Mouse (Mus musculus) embryonic facial prominence, embryonic 13.5 days (tissue): ENCODE measurements at regions not wholly inside any gene's neighbourhood (a gene's known extent, or its start where the extent isn't known, plus 50 kb on each side); places are given as distances from the start of the nearest gene placed in this dataset.
A peak's percentile ranks its signal among the peaks of the same experiment; 100 is the strongest.

ENCODE experiments used
- ATAC-seq: fragments of 200-750 bp; cut with Nextera tagmentation; 2 replicates; pipeline ENCODE4 v1.8.0; 2017; ENCODE audit warnings: low read depth; ENCODE audit not compliant: insufficient number of reproducible peaks, insufficient read depth, low FRiP score, low TSS enrichment
- H3K27ac ChIP-seq: fragments of 300-500 bp; sonication (generic); 2 replicates; pipeline ENCODE4 v1.5.1; 2015; ENCODE audit warnings: moderate library complexity, mild to moderate bottlenecking, inconsistent platforms
- H3K27me3 ChIP-seq: fragments of 300-500 bp; sonication (generic); 2 replicates; pipeline ENCODE4 v1.6.1; 2015; ENCODE audit warnings: mild to moderate bottlenecking, inconsistent platforms
- H3K36me3 ChIP-seq: fragments of 300-500 bp; sonication (generic); 2 replicates; pipeline ENCODE4 v1.6.1; 2015; ENCODE audit warnings: mild to moderate bottlenecking, inconsistent platforms
- H3K4me1 ChIP-seq: fragments of 300-500 bp; sonication (generic); 2 replicates; pipeline ENCODE4 v1.6.1; 2015; ENCODE audit warnings: inconsistent platforms
- H3K4me2 ChIP-seq: fragments of 300-500 bp; sonication (generic); 2 replicates; pipeline ENCODE4 v1.6.1; 2015; ENCODE audit warnings: moderate library complexity, mild to moderate bottlenecking, inconsistent platforms
- H3K4me3 ChIP-seq: fragments of 300-500 bp; sonication (generic); 2 replicates; pipeline ENCODE4 v1.5.1; 2015; ENCODE audit warnings: mild to moderate bottlenecking, inconsistent platforms
- H3K9ac ChIP-seq: fragments of 300-500 bp; sonication (generic); 2 replicates; pipeline ENCODE4 v1.6.1; 2015; ENCODE audit warnings: mild to moderate bottlenecking, inconsistent platforms
- H3K9me3 ChIP-seq: fragments of 300-500 bp; sonication (generic); 2 replicates; pipeline ENCODE4 v1.6.1; 2016; ENCODE audit warnings: inconsistent platforms
- WGBS: fragments of 180-500 bp; shearing (Covaris S2); methylation state at CpG from one replicate; pipeline ENCODE4 v1.1.7; 2015; ENCODE audit warnings: mixed read lengths; 5-methylcytosine and 5-hydroxymethylcytosine counted together

DNA sequence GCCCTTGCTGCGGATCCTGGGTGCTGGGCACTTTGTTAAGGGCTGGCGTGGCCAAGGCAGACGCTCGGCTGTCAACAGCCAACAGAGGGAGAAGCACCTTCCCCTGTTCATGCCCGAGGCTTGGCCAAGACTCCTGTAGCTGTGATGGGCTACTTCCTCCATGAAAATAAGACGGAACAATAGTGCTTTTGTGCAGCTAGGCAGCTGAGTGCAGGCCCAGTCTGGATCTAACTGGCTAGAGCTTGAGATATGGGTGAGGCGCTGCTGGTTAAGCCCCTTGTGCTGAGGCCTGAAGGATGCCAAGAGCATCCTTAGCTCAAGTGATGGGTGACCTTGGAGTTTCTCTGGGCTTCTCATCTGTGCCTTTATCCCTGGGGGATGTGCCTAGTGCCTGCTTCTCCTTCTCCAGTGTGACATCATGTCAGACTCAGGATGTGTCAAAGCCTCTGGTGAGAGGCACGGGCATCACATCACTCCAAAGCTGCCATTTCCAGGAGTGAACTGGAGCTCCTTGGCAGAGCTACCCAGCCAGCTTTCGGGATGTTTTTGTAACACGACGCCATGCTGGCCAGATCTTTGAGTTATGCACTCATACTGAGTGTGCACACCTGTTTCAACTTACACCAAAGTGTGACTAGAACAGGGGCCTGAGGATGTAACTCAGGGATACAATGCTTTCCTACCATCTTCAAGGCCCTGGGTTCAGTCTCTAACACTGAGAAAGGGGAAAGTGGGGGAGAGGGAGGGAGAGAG, 360.1 kb upstream of the Tbx3 start:
- Histone ChIP-seq H3K9me3 (no peaks in the 10 kb centered on the region), H3K4me1 (peaks cover 12% of the 10 kb centered on the region), H3K27ac (peak overlapping the region; percentile 45; the same call in 1 of the 2 replicates), H3K9ac (no peak overlapping the region), H3K4me2 (no peak overlapping the region), H3K27me3 (no peaks in the 10 kb centered on the region), H3K4me3 (no peak overlapping the region), H3K36me3 (no peaks in the 10 kb centered on the region)
- no peak for ATAC-seq
- 25% methylated on average over 11 of the region's 11 CpGs for WGBS

DNA sequence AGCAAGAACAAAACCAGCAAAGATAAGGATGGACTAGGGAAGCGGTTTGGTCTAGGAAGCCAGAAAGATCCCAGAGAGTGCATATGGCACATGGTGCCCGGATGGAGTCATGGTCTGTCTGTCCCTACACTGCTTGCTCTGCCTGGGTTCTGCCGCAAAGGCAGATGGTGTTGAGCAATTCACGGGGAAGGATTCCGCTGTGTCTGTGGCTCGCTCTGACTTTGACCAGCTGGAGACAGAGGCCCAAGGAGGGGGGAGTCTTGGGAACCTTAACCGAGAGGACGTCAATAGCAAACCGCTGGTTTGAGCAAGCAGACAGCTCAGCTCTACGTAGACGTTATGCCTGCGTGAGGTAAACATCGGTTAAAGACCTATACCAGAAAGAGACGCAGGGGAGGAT, 357.7 kb upstream of the Tbx3 start:
- Histone ChIP-seq H3K27me3 (no peaks in the 10 kb centered on the region), H3K4me3 (no peak overlapping the region), H3K36me3 (no peaks in the 10 kb centered on the region), H3K4me2 (no peak overlapping the region), H3K9ac (no peak overlapping the region), H3K4me1 (peaks cover 20% of the 10 kb centered on the region), H3K9me3 (no peaks in the 10 kb centered on the region), H3K27ac (no peak overlapping the region)
- 77% methylated on average over 14 of the region's 14 CpGs for WGBS
- ATAC-seq: no peak

DNA sequence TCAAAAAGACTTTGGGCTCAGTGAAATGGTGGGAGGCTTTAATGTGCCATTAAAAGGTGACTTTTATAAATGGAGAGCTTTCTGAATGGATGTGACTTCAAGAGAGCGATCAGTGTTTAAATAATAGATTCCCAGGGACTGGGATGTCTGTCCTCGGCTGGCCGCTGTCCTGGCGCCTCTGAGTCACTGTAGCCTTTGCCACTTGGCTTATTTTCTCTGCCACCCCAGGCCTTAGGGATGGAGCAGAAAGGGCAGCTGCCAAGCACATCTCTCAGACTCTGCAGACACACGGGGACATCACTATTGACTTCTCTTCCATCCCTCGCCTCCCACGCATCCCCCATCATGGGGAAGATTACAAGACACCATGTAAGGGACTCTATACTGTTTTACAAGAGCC, 355.3 kb upstream of the Tbx3 start:
- Histone ChIP-seq H3K27ac (no peak overlapping the region), H3K4me2 (no peak overlapping the region), H3K27me3 (no peaks in the 10 kb centered on the region), H3K4me1 (peaks cover 26% of the 10 kb centered on the region), H3K9me3 (no peaks in the 10 kb centered on the region), H3K4me3 (no peak overlapping the region), H3K36me3 (no peaks in the 10 kb centered on the region), H3K9ac (no peak overlapping the region)
- 89% methylated on average over 7 of the region's 7 CpGs for WGBS
- ATAC-seq: no peak

DNA sequence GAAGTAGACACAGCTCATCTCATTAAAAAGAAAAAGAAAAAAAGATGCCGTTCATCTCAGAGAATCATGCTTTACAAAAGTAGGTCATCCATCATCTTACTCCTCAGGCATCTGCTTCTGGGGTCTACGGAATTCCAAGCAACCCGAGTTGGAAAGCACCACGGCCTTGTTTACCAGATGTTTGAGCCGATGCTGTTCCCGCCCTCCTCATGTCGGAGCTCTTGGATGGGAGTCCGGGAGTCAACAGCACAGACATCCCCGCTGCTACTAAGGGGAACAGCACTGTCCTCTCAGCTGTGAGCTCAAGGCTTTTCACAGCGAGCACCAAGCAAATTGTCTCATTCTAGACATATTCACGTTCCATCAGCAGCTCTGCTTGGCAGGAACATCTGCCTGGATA, 352.9 kb upstream of the Tbx3 start:
- Histone ChIP-seq H3K27me3 (no peaks in the 10 kb centered on the region), H3K4me1 (peaks cover 20% of the 10 kb centered on the region), H3K4me2 (no peak overlapping the region), H3K27ac (peak overlapping the region; percentile 28; the same call in 1 of the 2 replicates), H3K9ac (no peak overlapping the region), H3K4me3 (no peak overlapping the region), H3K9me3 (no peaks in the 10 kb centered on the region), H3K36me3 (no peaks in the 10 kb centered on the region)
- WGBS: 50% methylated on average over 11 of the region's 11 CpGs
- ATAC-seq: no peak

DNA sequence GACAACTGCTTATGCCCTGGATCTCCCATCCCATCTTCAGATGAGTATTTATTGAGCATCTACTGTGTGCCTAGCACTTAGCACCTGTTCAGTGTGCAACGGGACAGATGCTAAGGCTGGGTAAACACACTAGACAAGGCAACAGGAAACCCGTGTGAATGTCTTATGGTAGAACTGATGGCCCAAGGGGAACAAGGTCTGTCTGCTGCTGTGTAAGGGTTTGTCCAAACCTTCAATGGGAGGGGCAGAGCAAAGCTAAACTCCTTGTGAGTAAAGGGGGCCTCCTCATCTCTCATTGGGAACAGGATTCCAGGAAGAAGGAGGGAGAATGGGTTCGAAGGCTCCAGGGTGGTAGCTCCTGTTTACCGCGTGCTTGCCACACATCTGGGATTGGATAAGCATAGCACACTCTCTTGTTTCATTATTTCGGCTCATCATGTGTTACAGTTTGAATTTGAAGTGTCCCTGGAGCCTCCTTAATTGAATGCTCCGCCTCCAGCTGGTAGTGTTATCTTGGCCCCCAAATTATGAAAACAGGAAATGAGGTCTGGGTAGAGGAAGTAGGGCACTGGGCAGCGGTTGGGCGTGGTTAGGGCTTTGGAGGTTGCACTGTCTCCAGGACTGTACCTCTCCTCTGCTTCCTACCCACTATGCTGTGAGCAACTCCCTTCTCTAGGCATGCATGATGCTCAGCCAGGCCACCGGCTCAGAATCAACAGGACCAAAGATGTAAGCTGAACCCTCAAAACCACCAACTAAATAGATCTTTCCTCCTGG, 348.9 kb upstream of the Tbx3 start:
- Histone ChIP-seq H3K4me1 (peaks cover 27% of the 10 kb centered on the region), H3K9ac (no peak overlapping the region), H3K27ac (no peak overlapping the region), H3K4me2 (no peak overlapping the region), H3K4me3 (no peak overlapping the region), H3K36me3 (no peaks in the 10 kb centered on the region), H3K9me3 (no peaks in the 10 kb centered on the region), H3K27me3 (no peaks in the 10 kb centered on the region)
- ATAC-seq: no peak
- 61% methylated on average over 10 of the region's 10 CpGs for WGBS

DNA sequence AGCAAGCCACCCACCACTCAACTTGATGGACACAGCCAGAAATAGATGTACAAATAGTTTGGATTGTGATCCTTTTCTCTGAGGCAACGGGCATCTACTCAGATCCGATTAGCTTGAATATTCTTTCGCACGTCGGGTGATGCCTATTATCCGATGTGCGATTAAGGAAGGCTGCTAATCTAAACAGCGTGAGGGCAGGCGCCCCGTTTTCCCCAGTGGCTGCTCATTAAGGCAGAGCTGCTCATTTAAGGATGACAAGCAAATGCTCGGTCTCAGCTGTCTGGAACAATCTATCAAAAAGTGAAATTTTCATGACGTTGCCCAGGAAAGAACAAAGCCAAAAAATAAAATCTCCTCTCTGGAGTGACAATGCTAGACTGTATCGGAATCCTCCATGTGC, 348.1 kb upstream of the Tbx3 start:
- Histone ChIP-seq H3K4me2 (no peak overlapping the region), H3K36me3 (no peaks in the 10 kb centered on the region), H3K27me3 (no peaks in the 10 kb centered on the region), H3K4me3 (no peak overlapping the region), H3K9ac (no peak overlapping the region), H3K27ac (no peak overlapping the region), H3K4me1 (peaks cover 23% of the 10 kb centered on the region), H3K9me3 (no peaks in the 10 kb centered on the region)
- WGBS: 67% methylated on average over 13 of the region's 13 CpGs
- no peak for ATAC-seq

DNA sequence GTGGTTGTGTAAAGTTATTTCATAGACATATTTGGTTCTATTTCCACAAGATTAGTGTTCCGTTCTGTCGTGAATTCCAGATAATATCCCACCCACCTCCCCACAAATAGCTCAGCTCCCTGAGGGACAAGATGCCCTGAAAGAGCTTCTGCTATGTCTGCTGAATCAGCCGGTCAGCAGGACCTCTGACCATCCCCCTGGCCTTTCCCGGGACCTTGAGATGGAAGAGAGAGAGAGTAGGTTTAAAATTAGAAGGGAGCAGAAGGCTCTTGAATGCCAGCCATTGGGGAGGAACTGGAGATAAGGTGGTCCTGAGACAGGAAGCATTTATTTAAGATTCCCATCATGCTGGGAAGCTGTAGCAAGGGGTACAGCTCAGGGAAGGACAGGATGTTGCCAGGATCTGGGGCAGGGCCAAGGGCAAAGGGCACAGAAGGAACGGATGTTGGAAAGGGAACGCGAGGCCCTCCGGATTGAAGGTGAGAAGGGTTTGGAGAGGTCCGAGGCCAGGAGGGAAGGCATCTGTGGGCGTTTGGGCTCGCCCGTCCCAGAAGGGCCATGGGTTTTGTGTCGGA, 344.7 kb upstream of the Tbx3 start:
- Histone ChIP-seq H3K4me1 (peaks cover 7% of the 10 kb centered on the region; the same call in 1 of the 2 replicates), H3K27ac (no peak overlapping the region), H3K27me3 (no peaks in the 10 kb centered on the region), H3K4me3 (no peak overlapping the region), H3K9ac (no peak overlapping the region), H3K9me3 (no peaks in the 10 kb centered on the region), H3K36me3 (no peaks in the 10 kb centered on the region), H3K4me2 (no peak overlapping the region)
- no peak for ATAC-seq
- WGBS: 60% methylated on average over 13 of the region's 13 CpGs

DNA sequence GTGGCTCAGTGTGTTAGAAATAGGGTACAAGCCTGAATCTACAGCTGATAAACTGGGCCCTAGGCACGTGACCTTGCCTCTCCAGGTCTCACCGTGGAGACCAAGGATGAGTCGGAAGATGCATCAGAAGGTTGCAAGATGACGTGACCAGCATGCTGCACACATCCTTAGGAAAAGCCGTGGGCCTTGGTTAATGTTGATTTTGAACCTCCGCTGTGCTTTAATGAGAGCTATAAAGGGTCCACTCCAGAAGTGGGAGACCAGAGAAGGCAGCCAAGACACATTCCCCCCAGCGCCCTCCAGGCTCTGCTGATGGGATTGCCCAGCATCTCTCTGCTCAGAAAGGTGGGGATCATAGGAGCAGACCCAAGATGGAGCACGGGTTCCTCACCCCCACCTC, 343.6 kb upstream of the Tbx3 start:
- H3K4me3 ChIP-seq: no peak overlapping the region
- H3K9ac ChIP-seq: no peak overlapping the region
- 90% methylated on average over 8 of the region's 8 CpGs for WGBS
- H3K27ac ChIP-seq: no peak overlapping the region
- H3K4me2 ChIP-seq: no peak overlapping the region
- H3K4me1 ChIP-seq: peaks cover 7% of the 10 kb centered on the region; the same call in 1 of the 2 replicates
- ATAC-seq: no peak
- no peaks in the 10 kb centered on the region for H3K36me3 ChIP-seq
- H3K9me3 ChIP-seq: no peaks in the 10 kb centered on the region
- H3K27me3 ChIP-seq: no peaks in the 10 kb centered on the region

DNA sequence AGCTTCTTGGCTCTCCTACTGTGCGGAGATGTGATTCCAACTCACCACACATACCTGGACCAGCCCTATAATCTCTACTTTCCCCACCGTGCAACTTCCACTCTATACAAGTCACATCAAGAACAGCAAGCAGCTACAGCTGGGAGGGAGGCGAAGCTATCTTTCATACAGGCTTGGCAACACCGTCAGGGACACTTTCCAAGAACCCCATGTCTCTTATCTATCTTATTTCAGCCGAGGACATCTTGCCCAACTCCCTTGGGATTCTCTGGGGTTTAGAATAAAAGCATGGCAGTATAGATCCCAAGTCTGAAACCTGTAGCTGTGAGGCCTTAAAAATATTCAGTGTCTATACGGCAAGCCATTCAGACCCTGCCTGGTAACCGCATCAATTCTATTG, 341.5 kb upstream of the Tbx3 start:
- H3K4me3 ChIP-seq: no peak overlapping the region
- no peak overlapping the region for H3K27ac ChIP-seq
- no peaks in the 10 kb centered on the region for H3K27me3 ChIP-seq
- ATAC-seq: no peak
- WGBS: 91% methylated on average over 7 of the region's 7 CpGs
- peaks cover 6% of the 10 kb centered on the region; the same call in 1 of the 2 replicates for H3K4me1 ChIP-seq
- no peaks in the 10 kb centered on the region for H3K36me3 ChIP-seq
- H3K9me3 ChIP-seq: no peaks in the 10 kb centered on the region
- H3K4me2 ChIP-seq: no peak overlapping the region
- H3K9ac ChIP-seq: no peak overlapping the region

DNA sequence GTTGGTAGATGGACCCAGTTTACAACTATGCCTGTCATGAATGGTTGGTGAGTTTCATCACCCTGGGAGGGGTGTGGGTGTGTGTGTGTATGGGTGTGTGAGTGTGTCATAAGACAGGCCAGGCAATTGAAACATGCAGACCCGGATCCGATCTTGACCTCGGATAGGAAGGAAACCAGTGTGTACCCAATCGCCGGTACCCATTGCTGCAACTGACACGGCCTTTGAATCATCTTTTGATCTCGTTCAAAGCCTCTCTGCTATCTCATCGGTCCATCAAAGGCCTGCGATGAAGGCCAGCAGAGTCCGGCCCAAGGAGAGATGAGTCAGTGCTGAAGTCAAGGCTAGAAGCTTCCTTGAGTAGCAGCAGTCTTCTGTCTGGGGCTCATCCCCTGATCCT, 341.1 kb upstream of the Tbx3 start:
- Histone ChIP-seq H3K9ac (no peak overlapping the region), H3K4me3 (no peak overlapping the region), H3K4me2 (no peak overlapping the region), H3K27me3 (no peaks in the 10 kb centered on the region), H3K9me3 (no peaks in the 10 kb centered on the region), H3K4me1 (peaks cover 2% of the 10 kb centered on the region; the same call in 1 of the 2 replicates), H3K27ac (no peak overlapping the region), H3K36me3 (no peaks in the 10 kb centered on the region)
- 94% methylated on average over 10 of the region's 10 CpGs for WGBS
- no peak for ATAC-seq

DNA sequence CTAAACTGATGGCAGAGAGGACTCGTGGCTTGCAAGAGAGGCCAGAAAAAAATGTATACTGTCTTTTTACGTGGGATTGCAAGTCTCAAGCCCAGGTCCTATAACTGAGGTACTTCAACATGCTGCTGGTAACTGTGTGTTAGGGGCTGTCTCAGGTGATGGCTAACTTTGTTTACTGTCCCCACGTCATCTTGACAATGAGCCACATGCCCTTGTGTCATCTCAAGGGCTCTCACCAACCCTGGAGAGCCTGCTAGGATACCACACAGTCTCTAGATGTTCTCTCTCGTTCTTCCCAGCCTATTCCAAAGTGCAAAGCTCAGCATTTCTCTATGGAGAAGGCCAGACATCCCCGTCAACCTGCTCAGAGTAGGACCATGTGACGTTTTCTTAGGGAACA, 340.6 kb upstream of the Tbx3 start:
- Histone ChIP-seq H3K9me3 (no peaks in the 10 kb centered on the region), H3K36me3 (no peaks in the 10 kb centered on the region), H3K4me2 (no peak overlapping the region), H3K27ac (no peak overlapping the region), H3K27me3 (no peaks in the 10 kb centered on the region), H3K4me3 (no peak overlapping the region), H3K4me1 (no peaks in the 10 kb centered on the region), H3K9ac (no peak overlapping the region)
- ATAC-seq: no peak
- WGBS: 82% methylated on average over 6 of the region's 6 CpGs

DNA sequence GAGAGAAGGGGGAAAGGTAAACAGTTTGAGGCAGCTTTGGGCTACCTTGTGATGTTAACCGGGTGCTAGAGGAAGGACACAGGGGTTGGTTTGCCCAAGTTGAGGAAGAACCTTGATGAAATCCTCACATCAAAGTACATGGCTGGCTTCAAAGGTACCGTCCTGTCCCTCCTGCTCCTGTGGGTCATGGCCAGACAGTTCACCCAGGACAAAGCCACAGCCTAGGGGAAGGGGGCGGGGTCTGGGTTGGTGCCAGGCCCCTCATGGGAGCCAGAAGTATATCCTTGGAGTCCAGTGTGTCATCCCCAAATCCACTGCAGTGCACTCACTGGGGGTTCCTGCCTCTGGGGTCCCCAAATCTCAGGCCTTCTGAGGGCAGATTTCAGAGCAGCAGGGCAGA, 339.0 kb upstream of the Tbx3 start:
- no peak for ATAC-seq
- Histone ChIP-seq H3K9ac (no peak overlapping the region), H3K27ac (no peak overlapping the region), H3K4me2 (no peak overlapping the region), H3K27me3 (no peaks in the 10 kb centered on the region), H3K36me3 (no peaks in the 10 kb centered on the region), H3K4me1 (no peaks in the 10 kb centered on the region), H3K4me3 (no peak overlapping the region), H3K9me3 (no peaks in the 10 kb centered on the region)
- 65% methylated on average over 3 of the region's 3 CpGs for WGBS
